Mouse (Mus musculus): ENCODE data around the gene Il10rb. TPM values are rescaled to one million over a fixed set of nuclear protein-coding genes. Genes with fewer than 3 reads are reported as not detected.
"Not testable (repeated sequence)": the region's sequence is repeated elsewhere in the genome, so short reads cannot be mapped to it uniquely, and the experiment has no call there.

Gene Il10rb
- polyA plus RNA-seq, 1 experiment from 2014 or later: 19.4 TPM

- Histone ChIP-seq H3K4me3 (no peak overlapping the region), H3K36me3 (peaks cover 34% of the 10 kb centered on the region), H3K27ac (no peak overlapping the region), H3K4me2 (no peak overlapping the region), H3K9ac (no peak overlapping the region), H3K27me3 (no peaks in the 10 kb centered on the region), H3K4me1 (peaks cover 13% of the 10 kb centered on the region), H3K9me3 (no peaks in the 10 kb centered on the region)
- 68% methylated on average over 5 of the region's 5 CpGs for WGBS
- no peak for ATAC-seq (ENCODE audit: insufficient number of reproducible peaks, insufficient read depth, low FRiP score, low TSS enrichment, low read depth)
Measured at GRCm38 (mm10) chr16:91427461-91427860, 21.5 kb downstream of the Il10rb start.

- ATAC-seq (ENCODE audit: insufficient number of reproducible peaks, insufficient read depth, low FRiP score, low TSS enrichment, low read depth): no peak
- H3K4me3 ChIP-seq: no peak overlapping the region
- H3K9ac ChIP-seq: no peak overlapping the region
- H3K4me1 ChIP-seq: peaks cover 13% of the 10 kb centered on the region
- no peak overlapping the region for H3K27ac ChIP-seq
- 55% methylated on average over 8 of the region's 8 CpGs for WGBS
- H3K9me3 ChIP-seq: no peaks in the 10 kb centered on the region
- H3K36me3 ChIP-seq: peaks cover 33% of the 10 kb centered on the region
- no peak overlapping the region for H3K4me2 ChIP-seq
- no peaks in the 10 kb centered on the region for H3K27me3 ChIP-seq
Measured at GRCm38 (mm10) chr16:91428259-91428865, 22.4 kb downstream of the Il10rb start.

- Histone ChIP-seq H3K4me1 (peaks cover 13% of the 10 kb centered on the region), H3K9ac (no peak overlapping the region), H3K27me3 (no peaks in the 10 kb centered on the region), H3K9me3 (no peaks in the 10 kb centered on the region), H3K4me2 (no peak overlapping the region), H3K36me3 (no peaks in the 10 kb centered on the region), H3K27ac (no peak overlapping the region), H3K4me3 (no peak overlapping the region)
- ATAC-seq (ENCODE audit: insufficient number of reproducible peaks, insufficient read depth, low FRiP score, low TSS enrichment, low read depth): no peak
- 37% methylated on average over 5 of the region's 5 CpGs for WGBS
Measured at GRCm38 (mm10) chr16:91432720-91433328, 26.9 kb downstream of the Il10rb start.

- Histone ChIP-seq H3K36me3 (no peaks in the 10 kb centered on the region), H3K9ac (no peak overlapping the region), H3K4me3 (no peak overlapping the region), H3K27ac (no peak overlapping the region), H3K4me1 (peaks cover 9% of the 10 kb centered on the region; the same call in 1 of the 2 replicates), H3K27me3 (no peaks in the 10 kb centered on the region), H3K4me2 (no peak overlapping the region), H3K9me3 (no peaks in the 10 kb centered on the region)
- WGBS: 63% methylated on average over 8 of the region's 8 CpGs
- no peak for ATAC-seq (ENCODE audit: insufficient number of reproducible peaks, insufficient read depth, low FRiP score, low TSS enrichment, low read depth)
Measured at GRCm38 (mm10) chr16:91433329-91433933, 27.5 kb downstream of the Il10rb start.

- no peaks in the 10 kb centered on the region for H3K36me3 ChIP-seq
Measured at GRCm38 (mm10) chr16:91434119-91434518, 28.2 kb downstream of the Il10rb start.

GRCm38 (mm10) chr16:91438081-91438480 is 32.1 kb downstream of the Il10rb start:
- Histone ChIP-seq H3K4me3 (no peak overlapping the region), H3K36me3 (no peaks in the 10 kb centered on the region), H3K27ac (no peak overlapping the region), H3K9ac (no peak overlapping the region), H3K4me2 (no peak overlapping the region), H3K4me1 (peaks cover 5% of the 10 kb centered on the region; the same call in 1 of the 2 replicates), H3K27me3 (no peaks in the 10 kb centered on the region), H3K9me3 (no peaks in the 10 kb centered on the region)
- no peak for ATAC-seq (ENCODE audit: insufficient number of reproducible peaks, insufficient read depth, low FRiP score, low TSS enrichment, low read depth)
- 77% methylated on average over 3 of the region's 3 CpGs for WGBS

More at GRCm38 (mm10) chr16:91434119-91434518, 28.2 kb downstream of the Il10rb start:
- Histone ChIP-seq H3K4me3 (no peak overlapping the region), H3K27ac (no peak overlapping the region), H3K9ac (no peak overlapping the region), H3K4me1 (0 out of 2 replicates have a peak, but pooled peaks cover 7% of the 10 kb centered on the region), H3K4me2 (no peak overlapping the region), H3K27me3 (no peaks in the 10 kb centered on the region), H3K9me3 (no peaks in the 10 kb centered on the region)
- ATAC-seq (ENCODE audit: insufficient number of reproducible peaks, insufficient read depth, low FRiP score, low TSS enrichment, low read depth): no peak
- 85% methylated on average over 3 of the region's 3 CpGs for WGBS

GRCm38 (mm10) chr16:91438599-91438998 is 32.6 kb downstream of the Il10rb start:
- H3K27ac ChIP-seq; H3K9ac ChIP-seq; H3K4me3 ChIP-seq; H3K36me3 ChIP-seq; H3K4me2 ChIP-seq; H3K27me3 ChIP-seq; H3K4me1 ChIP-seq; ATAC-seq (ENCODE audit: insufficient number of reproducible peaks, insufficient read depth, low FRiP score, low TSS enrichment, low read depth); H3K9me3 ChIP-seq: not testable (repeated sequence)
- 85% methylated on average over 1 of the region's 1 CpGs for WGBS

GRCm38 (mm10) chr16:91441366-91441765 is 35.4 kb downstream of the Il10rb start:
- ATAC-seq (ENCODE audit: insufficient number of reproducible peaks, insufficient read depth, low FRiP score, low TSS enrichment, low read depth): no peak
- WGBS: 61% methylated on average over 7 of the region's 7 CpGs

GRCm38 (mm10) chr16:91441811-91442240 is 35.9 kb downstream of the Il10rb start:
- Histone ChIP-seq H3K36me3 (no peaks in the 10 kb centered on the region), H3K9ac (no peak overlapping the region), H3K27ac (no peak overlapping the region; the same call in 1 of the 2 replicates), H3K4me1 (peaks cover 5% of the 10 kb centered on the region), H3K4me2 (no peak overlapping the region), H3K9me3 (no peaks in the 10 kb centered on the region), H3K27me3 (no peaks in the 10 kb centered on the region), H3K4me3 (no peak overlapping the region)
- ATAC-seq (ENCODE audit: insufficient number of reproducible peaks, insufficient read depth, low FRiP score, low TSS enrichment, low read depth): no peak
- WGBS: 82% methylated on average over 7 of the region's 7 CpGs

More at GRCm38 (mm10) chr16:91441366-91441765, 35.4 kb downstream of the Il10rb start:
- Histone ChIP-seq H3K4me2 (no peak overlapping the region), H3K4me3 (no peak overlapping the region), H3K27me3 (no peaks in the 10 kb centered on the region), H3K36me3 (no peaks in the 10 kb centered on the region), H3K9ac (no peak overlapping the region), H3K4me1 (peaks cover 5% of the 10 kb centered on the region; the same call in 1 of the 2 replicates), H3K9me3 (no peaks in the 10 kb centered on the region), H3K27ac (no peak overlapping the region)

- ATAC-seq (ENCODE audit: insufficient number of reproducible peaks, insufficient read depth, low FRiP score, low TSS enrichment, low read depth): no peak
- Histone ChIP-seq H3K4me1 (peaks cover 12% of the 10 kb centered on the region), H3K9ac (no peak overlapping the region), H3K9me3 (no peaks in the 10 kb centered on the region), H3K27ac (no peak overlapping the region), H3K4me3 (no peak overlapping the region), H3K4me2 (no peak overlapping the region), H3K27me3 (no peaks in the 10 kb centered on the region), H3K36me3 (no peaks in the 10 kb centered on the region)
- WGBS: 65% methylated on average over 4 of the region's 4 CpGs
Measured at GRCm38 (mm10) chr16:91442446-91442845, 36.5 kb downstream of the Il10rb start.

GRCm38 (mm10) chr16:91443211-91443611 is 37.2 kb downstream of the Il10rb start:
- WGBS: 39% methylated on average over 8 of the region's 8 CpGs
- Histone ChIP-seq H3K27ac (no peak overlapping the region), H3K9ac (no peak overlapping the region), H3K36me3 (no peaks in the 10 kb centered on the region), H3K27me3 (no peaks in the 10 kb centered on the region), H3K4me2 (no peak overlapping the region), H3K4me1 (peaks cover 14% of the 10 kb centered on the region), H3K9me3 (no peaks in the 10 kb centered on the region), H3K4me3 (no peak overlapping the region)
- no peak for ATAC-seq (ENCODE audit: insufficient number of reproducible peaks, insufficient read depth, low FRiP score, low TSS enrichment, low read depth)

- ATAC-seq (ENCODE audit: insufficient number of reproducible peaks, insufficient read depth, low FRiP score, low TSS enrichment, low read depth): no peak
- 87% methylated on average over 4 of the region's 4 CpGs for WGBS
- H3K4me3 ChIP-seq: no peak overlapping the region
Measured at GRCm38 (mm10) chr16:91444847-91445246, 38.9 kb downstream of the Il10rb start.

More at GRCm38 (mm10) chr16:91444847-91445246, 38.9 kb downstream of the Il10rb start:
- no peak overlapping the region for H3K9ac ChIP-seq
- H3K27me3 ChIP-seq: no peaks in the 10 kb centered on the region
- H3K4me2 ChIP-seq: no peak overlapping the region
- H3K36me3 ChIP-seq: no peaks in the 10 kb centered on the region
- H3K4me1 ChIP-seq: peaks cover 14% of the 10 kb centered on the region
- no peaks in the 10 kb centered on the region for H3K9me3 ChIP-seq
- H3K27ac ChIP-seq: no peak overlapping the region

Measured in embryonic facial prominence, embryonic 13.5 days (tissue).